In genomic region chr1:52051542-52051941, GRCm38 (mm10) we compare ENCODE assay signal across 23 mouse cellular contexts.
DNase-seq lines count a peak whose midpoint lies in the region; ATAC-seq lines count a peak whose summit lies in the region.
"Had no signal": no experiment of that assay in that cellular context is flagged by ENCODE, and none has a peak within 500 bp of the region (broad histone marks: within the 10 kb centered on the region; RNA-seq: fewer than 3 reads in every experiment).

No protein-coding gene starts in this region.

- no peak overlapping the region for H3K27ac ChIP-seq in forebrain, embryonic 15.5 days (replicated peaks)
- H3K27ac ChIP-seq in forebrain, embryonic 11.5 days (ENCODE audit: low read depth, low read length) = no peak overlapping the region
- H3K27ac ChIP-seq in midbrain, embryonic 10.5 days (replicated peaks) = peak overlapping the region; percentile 46; the same call in 1 of the 2 replicates
- no peak overlapping the region for H3K27ac ChIP-seq in midbrain, embryonic 15.5 days
- H3K27ac ChIP-seq in midbrain, embryonic 13.5 days = 0 out of 2 replicates have a peak overlapping the region, but pooled peaks have one; percentile 10
- H3K27ac ChIP-seq in midbrain, embryonic 16.5 days (ENCODE audit: low read length) = no peak overlapping the region
- H3K27ac ChIP-seq: forebrain, embryonic 10.5 days; heart, embryonic 15.5 days; hindbrain, embryonic 10.5 days; hindbrain, postnatal 0 days had no signal

- no peaks in the 10 kb centered on the region for H3K9me3 ChIP-seq in forebrain, embryonic 15.5 days
- no peaks in the 10 kb centered on the region for H3K9me3 ChIP-seq in forebrain, embryonic 11.5 days (ENCODE audit: control insufficient read depth, low read length)
- H3K9me3 ChIP-seq in midbrain, embryonic 10.5 days (replicated peaks) = no peaks in the 10 kb centered on the region
- H3K9me3 ChIP-seq in midbrain, embryonic 15.5 days = no peaks in the 10 kb centered on the region
- no peaks in the 10 kb centered on the region for H3K9me3 ChIP-seq in midbrain, embryonic 13.5 days
- no peaks in the 10 kb centered on the region for H3K9me3 ChIP-seq in midbrain, embryonic 16.5 days (replicated peaks; ENCODE audit: control insufficient read depth, low read length, poor library complexity, severe bottlenecking)
- H3K9me3 ChIP-seq: forebrain, embryonic 10.5 days; heart, embryonic 12.5 days; heart, embryonic 15.5 days; hindbrain, embryonic 10.5 days had no signal

- H3K4me1 ChIP-seq in forebrain, embryonic 15.5 days = no peaks in the 10 kb centered on the region
- H3K4me1 ChIP-seq in forebrain, embryonic 11.5 days (replicated peaks; ENCODE audit: control insufficient read depth, insufficient read depth, low read length) = no peaks in the 10 kb centered on the region
- peaks cover 6% of the 10 kb centered on the region for H3K4me1 ChIP-seq in midbrain, embryonic 10.5 days
- H3K4me1 ChIP-seq in midbrain, embryonic 15.5 days = no peaks in the 10 kb centered on the region
- 0 out of 2 replicates have a peak, but pooled peaks cover 4% of the 10 kb centered on the region for H3K4me1 ChIP-seq in midbrain, embryonic 13.5 days (replicated peaks)
- no peaks in the 10 kb centered on the region for H3K4me1 ChIP-seq in midbrain, embryonic 16.5 days (ENCODE audit: control insufficient read depth, insufficient read depth, low read length)
- H3K4me1 ChIP-seq: heart, embryonic 12.5 days; heart, embryonic 15.5 days had no signal

- 36% methylated on average over 3 of the region's 3 CpGs for WGBS in forebrain, embryonic 15.5 days
- WGBS in forebrain, embryonic 11.5 days = 48% methylated on average over 3 of the region's 3 CpGs
- 60% methylated on average over 3 of the region's 3 CpGs for WGBS in midbrain, embryonic 10.5 days
- 28% methylated on average over 3 of the region's 3 CpGs for WGBS in midbrain, embryonic 15.5 days
- 31% methylated on average over 3 of the region's 3 CpGs for WGBS in midbrain, embryonic 13.5 days
- 25% methylated on average over 3 of the region's 3 CpGs for WGBS in midbrain, embryonic 16.5 days

- no peak overlapping the region for H3K4me2 ChIP-seq in forebrain, embryonic 15.5 days (replicated peaks)
- no peak overlapping the region for H3K4me2 ChIP-seq in forebrain, embryonic 11.5 days (ENCODE audit: low read depth, low read length, severe bottlenecking)
- H3K4me2 ChIP-seq in midbrain, embryonic 15.5 days = no peak overlapping the region
- no peak overlapping the region for H3K4me2 ChIP-seq in midbrain, embryonic 13.5 days (replicated peaks)
- no peak overlapping the region for H3K4me2 ChIP-seq in midbrain, embryonic 16.5 days (ENCODE audit: low read length)
- H3K4me2 ChIP-seq: heart, embryonic 12.5 days; heart, embryonic 15.5 days had no signal

- ATAC-seq in forebrain, embryonic 15.5 days (replicated peaks) = 0 out of 2 replicates have a peak, but pooled peaks have one; percentile 26
- ATAC-seq in forebrain, embryonic 11.5 days (replicated peaks; ENCODE audit: low FRiP score) = no peak
- ATAC-seq in midbrain, embryonic 15.5 days (replicated peaks) = no peak
- ATAC-seq in midbrain, embryonic 13.5 days = peak; percentile 81
- no peak for ATAC-seq in midbrain, embryonic 16.5 days
- ATAC-seq: activated CD4-positive, CD25-positive, alpha-beta regulatory T cell, adult 4 months; forebrain, embryonic 14.5 days; hindbrain, postnatal 0 days; inflammation-experienced regulatory T-cells, adult 6 months had no signal

- no peaks in the 10 kb centered on the region for H3K36me3 ChIP-seq in forebrain, embryonic 15.5 days
- H3K36me3 ChIP-seq in forebrain, embryonic 11.5 days (ENCODE audit: control insufficient read depth, insufficient read depth, low read length) = no peaks in the 10 kb centered on the region
- H3K36me3 ChIP-seq in midbrain, embryonic 10.5 days = no peaks in the 10 kb centered on the region
- no peaks in the 10 kb centered on the region for H3K36me3 ChIP-seq in midbrain, embryonic 15.5 days (replicated peaks)
- H3K36me3 ChIP-seq in midbrain, embryonic 13.5 days = no peaks in the 10 kb centered on the region
- no peaks in the 10 kb centered on the region for H3K36me3 ChIP-seq in midbrain, embryonic 16.5 days (ENCODE audit: control insufficient read depth, insufficient read depth, low read length)
- H3K36me3 ChIP-seq: forebrain, embryonic 10.5 days; heart, embryonic 12.5 days; heart, embryonic 15.5 days; hindbrain, embryonic 10.5 days had no signal

- H3K4me3 ChIP-seq in forebrain, embryonic 15.5 days = no peak overlapping the region
- no peak overlapping the region for H3K4me3 ChIP-seq in forebrain, embryonic 11.5 days (ENCODE audit: low read depth, low read length)
- H3K4me3 ChIP-seq in midbrain, embryonic 10.5 days = no peak overlapping the region
- H3K4me3 ChIP-seq in midbrain, embryonic 15.5 days = no peak overlapping the region
- H3K4me3 ChIP-seq in midbrain, embryonic 13.5 days (replicated peaks) = no peak overlapping the region
- H3K4me3 ChIP-seq in midbrain, embryonic 16.5 days (ENCODE audit: low read depth, low read length) = no peak overlapping the region
- H3K4me3 ChIP-seq: forebrain, embryonic 10.5 days; heart, embryonic 12.5 days; heart, embryonic 15.5 days; hindbrain, embryonic 10.5 days had no signal

- no peak overlapping the region for H3K9ac ChIP-seq in forebrain, embryonic 15.5 days (replicated peaks)
- H3K9ac ChIP-seq in forebrain, embryonic 11.5 days (ENCODE audit: low read length) = no peak overlapping the region
- H3K9ac ChIP-seq in midbrain, embryonic 15.5 days = no peak overlapping the region
- no peak overlapping the region for H3K9ac ChIP-seq in midbrain, embryonic 13.5 days (replicated peaks)
- H3K9ac ChIP-seq in midbrain, embryonic 16.5 days (ENCODE audit: low read depth, low read length) = no peak overlapping the region
- H3K9ac ChIP-seq: heart, embryonic 12.5 days; heart, embryonic 15.5 days had no signal

- no peaks in the 10 kb centered on the region for H3K27me3 ChIP-seq in forebrain, embryonic 15.5 days
- H3K27me3 ChIP-seq in forebrain, embryonic 11.5 days (ENCODE audit: control insufficient read depth, insufficient read depth, low read length) = no peaks in the 10 kb centered on the region
- no peaks in the 10 kb centered on the region for H3K27me3 ChIP-seq in midbrain, embryonic 10.5 days (ENCODE audit: low read depth, poor library complexity, severe bottlenecking)
- H3K27me3 ChIP-seq in midbrain, embryonic 15.5 days (replicated peaks) = no peaks in the 10 kb centered on the region
- no peaks in the 10 kb centered on the region for H3K27me3 ChIP-seq in midbrain, embryonic 13.5 days
- H3K27me3 ChIP-seq in midbrain, embryonic 16.5 days (ENCODE audit: control insufficient read depth, insufficient read depth, low read depth, low read length) = no peaks in the 10 kb centered on the region
- H3K27me3 ChIP-seq: heart, embryonic 12.5 days; heart, embryonic 15.5 days had no signal

- no peak for DNase-seq in forebrain, embryonic 11.5 days (ENCODE audit: low spot score)
- no peak for DNase-seq in midbrain, embryonic 10.5 days (ENCODE audit: low spot score)
- DNase-seq: adrenal gland, adult 8-10 months; adrenal gland, postnatal 25 days; cerebellum, adult 18-20 months; cerebellum, adult 9-10 months; cerebellum, postnatal 14 days; gastrocnemius, postnatal 25 days; heart, adult 18-20 months; heart, postnatal 10 days; heart, postnatal 36 days had no signal

Comparison
In these comparisons a context has a peak if more than half of its experiments do, and no peak if none do; other contexts are left out.
1. ATAC-seq: peak in forebrain, embryonic 15.5 days (single experiment) and midbrain, embryonic 13.5 days (single experiment); none in forebrain, embryonic 11.5 days (single experiment), midbrain, embryonic 15.5 days (single experiment) and midbrain, embryonic 16.5 days (single experiment).
2. H3K27ac ChIP-seq: peak in midbrain, embryonic 10.5 days (single experiment) and midbrain, embryonic 13.5 days (single experiment); none in forebrain, embryonic 15.5 days (single experiment), forebrain, embryonic 11.5 days (single experiment), midbrain, embryonic 15.5 days (single experiment) and midbrain, embryonic 16.5 days (single experiment).